Mouse (Mus musculus) heart, postnatal 4 days (tissue): ENCODE data around the gene Hdgfl3. TPM values are rescaled to one million over a fixed set of nuclear protein-coding genes. Genes with fewer than 3 reads are reported as not detected.
"Not testable (repeated sequence)": the region's sequence is repeated elsewhere in the genome, so short reads cannot be mapped to it uniquely, and the experiment has no call there.

Experiments
- DNase-seq: peaks from one replicate; pipeline ENCODE4 v3.0.0; 2021
- total RNA-seq, 2 experiments: library from RNA; stranded (reverse); gene quantifications; 2 replicates each; pipeline ENCODE4 v1.2.3; 2021

Hdgfl3 gene
- total RNA-seq, 2 experiments from 2014 or later, result 17.6 to 20.2 TPM

- no peak for DNase-seq
These were observed 79.5 kb downstream of the Hdgfl3 start for GRCm38 (mm10) chr7:81854568-81855307.

DNA sequence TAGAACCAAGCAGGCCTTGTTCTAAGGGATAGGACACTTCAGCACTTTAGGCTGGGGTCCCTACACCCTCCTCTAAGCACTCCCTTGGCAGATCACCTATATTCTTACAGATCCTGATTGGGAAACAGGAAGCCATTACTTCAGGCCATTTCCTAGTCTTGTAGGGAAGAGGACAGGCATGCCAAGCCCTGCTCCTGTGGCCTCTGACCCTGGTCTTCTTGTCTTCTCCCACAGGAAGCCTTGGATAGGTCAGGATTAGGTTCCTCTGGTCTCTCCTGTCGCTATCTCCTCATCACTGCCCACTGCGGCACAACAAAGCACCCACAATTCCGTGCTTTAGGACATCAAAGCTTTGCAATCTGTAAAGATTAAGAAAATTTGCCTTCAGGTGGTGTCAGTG, 82.6 kb downstream of the Hdgfl3 start:
- DNase-seq, result no peak

GRCm38 (mm10) chr7:81850171-81850570, 84.1 kb downstream of the Hdgfl3 start:
- DNase-seq, result no peak

- DNase-seq, result no peak
These were observed 84.6 kb downstream of the Hdgfl3 start for GRCm38 (mm10) chr7:81849633-81850032.

DNA sequence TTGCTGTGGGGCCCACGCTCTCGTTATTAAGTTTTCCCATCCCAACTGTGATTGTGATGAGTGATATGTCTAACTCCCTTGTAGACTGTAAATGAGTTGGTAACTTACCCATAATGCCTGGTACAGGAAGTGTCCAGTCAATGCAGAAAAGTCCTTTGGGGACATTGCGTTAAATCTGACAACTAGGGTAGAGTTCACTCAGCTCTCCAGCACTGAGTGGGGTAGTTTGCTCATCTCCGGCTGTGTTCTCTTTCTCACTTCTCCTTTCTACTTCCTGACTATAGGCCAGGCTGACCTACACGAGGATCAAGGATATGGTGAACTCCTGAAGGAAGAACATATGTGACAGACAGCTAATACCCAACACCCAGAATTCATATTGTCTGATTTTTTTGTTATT, 85.1 kb downstream of the Hdgfl3 start:
- DNase-seq, result no peak

DNA sequence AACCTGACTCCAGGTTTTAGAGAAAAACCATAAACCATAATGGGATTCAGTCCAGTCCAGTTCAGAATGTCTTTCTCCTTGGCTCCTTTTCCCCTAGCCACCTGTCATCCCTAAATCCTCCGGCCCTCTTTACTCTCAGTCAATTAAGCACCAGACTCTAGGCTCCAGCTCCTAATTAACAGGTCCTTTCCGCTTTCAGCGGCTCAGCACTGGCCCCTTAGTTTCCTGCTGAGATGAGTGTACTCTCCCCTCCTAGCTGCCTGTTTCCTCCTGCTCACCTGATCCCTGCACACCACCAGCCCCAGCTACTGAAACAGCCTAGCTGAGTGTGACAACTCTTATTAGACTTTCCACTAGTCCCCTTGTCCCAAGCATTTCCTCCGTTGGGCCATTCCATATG, 86.5 kb downstream of the Hdgfl3 start:
- DNase-seq, result no peak

GRCm38 (mm10) chr7:81847010-81847409, 87.3 kb downstream of the Hdgfl3 start:
- DNase-seq, result no peak

DNA sequence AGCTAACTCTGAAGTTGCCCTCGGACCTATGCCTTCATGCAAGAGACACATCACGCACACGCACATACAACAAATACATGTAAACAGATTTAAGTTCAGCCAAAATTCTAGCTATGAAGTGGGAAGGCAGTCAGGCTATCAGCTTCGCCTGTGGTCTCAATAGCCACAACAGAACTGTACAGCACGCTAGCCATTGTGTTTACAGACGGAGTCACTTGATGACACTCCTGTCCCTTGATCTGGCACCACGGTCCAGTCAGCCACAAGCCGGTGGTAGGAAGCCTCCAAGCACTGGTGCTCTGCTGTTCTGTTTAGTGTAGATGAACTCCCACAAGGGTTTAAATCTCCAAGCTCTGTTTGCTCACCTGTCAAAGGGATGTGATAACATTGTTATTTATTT, 88.3 kb downstream of the Hdgfl3 start:
- DNase-seq, result no peak

DNA sequence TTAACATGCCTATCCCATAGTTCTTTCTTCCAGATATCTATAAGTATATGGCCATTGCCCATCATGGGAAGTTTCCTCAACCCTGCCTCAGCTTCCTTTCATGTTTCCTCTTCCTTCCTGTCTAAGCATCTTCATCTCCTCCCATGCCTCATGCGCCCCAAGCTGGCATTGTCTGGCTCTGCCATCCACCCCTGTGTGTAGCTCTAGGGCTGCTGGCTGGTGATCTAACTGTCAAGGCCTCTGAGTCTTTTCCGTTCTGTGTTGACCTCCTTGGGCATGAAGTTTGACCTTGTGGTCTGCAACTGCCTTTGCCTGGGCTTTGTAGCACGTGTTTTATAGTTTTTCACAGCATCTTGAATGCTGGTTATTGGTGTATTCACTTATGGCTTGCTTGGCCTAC, 89.0 kb downstream of the Hdgfl3 start:
- no peak for DNase-seq

DNA sequence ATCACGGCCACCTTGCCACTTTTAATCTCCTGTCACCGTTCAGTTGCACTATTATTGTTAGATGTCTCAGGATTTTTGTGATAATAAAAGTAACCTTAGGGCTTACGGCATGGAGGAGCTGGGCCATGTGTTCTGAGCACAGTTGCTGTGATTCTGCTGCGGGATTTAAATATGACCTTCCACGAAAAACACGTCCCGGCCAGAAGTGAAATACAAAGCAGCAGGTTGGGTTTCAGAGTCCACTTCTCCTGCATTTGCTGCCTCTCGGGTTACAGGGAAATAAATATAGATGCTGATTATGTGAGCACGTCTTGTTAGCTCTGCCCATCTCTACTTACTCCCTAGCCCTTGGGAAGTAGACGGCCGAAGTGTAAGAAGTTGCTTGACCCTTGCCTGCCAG, 89.5 kb downstream of the Hdgfl3 start:
- no peak for DNase-seq

GRCm38 (mm10) chr7:81843903-81844302, 90.4 kb downstream of the Hdgfl3 start:
- no peak for DNase-seq

DNA sequence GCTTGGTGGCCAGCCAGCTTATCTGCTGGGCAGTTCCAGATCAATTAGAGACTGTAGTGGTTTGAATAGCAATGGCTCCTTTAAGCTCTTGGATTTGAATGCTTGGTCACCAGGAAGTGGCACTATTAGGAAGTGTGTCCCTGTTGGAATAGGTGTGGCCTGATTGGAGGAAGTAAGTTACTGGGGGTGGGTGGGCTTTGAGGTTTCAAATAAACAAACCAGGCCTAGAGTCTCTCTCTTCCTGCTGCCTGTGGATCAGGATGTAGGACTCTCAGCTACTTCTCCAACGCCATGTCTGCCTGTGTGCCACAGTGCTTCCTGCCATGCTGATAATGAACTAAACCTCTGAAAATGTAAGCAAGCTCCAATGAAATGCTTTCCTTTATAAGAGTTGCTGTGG, 91.3 kb downstream of the Hdgfl3 start:
- DNase-seq, result no peak

- no peak for DNase-seq
These were observed 92.1 kb downstream of the Hdgfl3 start for GRCm38 (mm10) chr7:81842141-81842540.

DNA sequence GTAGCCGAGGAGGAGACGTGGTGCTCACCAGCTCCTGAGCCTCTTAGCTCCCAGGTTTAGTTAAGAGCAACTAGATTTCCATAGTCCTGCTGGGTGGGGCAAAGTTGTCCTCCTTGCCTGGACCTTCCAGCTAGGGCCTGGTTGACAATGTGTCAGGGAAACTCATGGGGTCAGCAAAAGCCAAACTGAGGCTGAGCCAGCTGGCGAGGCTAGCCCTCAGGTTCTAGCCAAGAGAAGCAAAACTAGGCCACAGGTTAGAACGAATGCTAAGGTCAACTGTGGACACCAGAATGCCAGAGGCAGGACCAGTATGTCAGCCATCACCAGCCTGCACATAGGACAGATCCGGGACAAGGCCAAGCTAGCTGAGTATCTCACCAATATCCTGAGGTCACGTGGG, 92.8 kb downstream of the Hdgfl3 start:
- no peak for DNase-seq

- DNase-seq, result no peak
These were observed 93.6 kb downstream of the Hdgfl3 start for GRCm38 (mm10) chr7:81840661-81841181.

DNA sequence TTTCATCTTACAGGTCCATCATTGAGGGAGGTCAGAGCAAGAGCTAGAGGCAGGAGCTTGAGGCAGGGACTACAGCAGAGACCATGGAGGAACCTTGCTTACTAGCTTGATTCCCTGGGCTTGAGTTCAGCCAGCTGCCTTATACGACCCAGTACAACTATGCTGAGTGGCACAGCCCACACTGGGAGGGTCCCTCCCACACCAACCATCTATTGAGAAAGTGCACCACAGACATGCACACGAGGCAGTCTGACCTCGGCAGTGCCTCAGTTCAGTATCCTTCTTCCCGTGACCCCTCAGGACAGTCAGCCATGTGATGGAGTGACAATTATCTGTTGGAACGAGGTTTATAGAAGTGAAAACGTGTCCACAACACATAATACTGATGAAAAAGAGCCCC, 94.5 kb downstream of the Hdgfl3 start:
- DNase-seq, result no peak

DNA sequence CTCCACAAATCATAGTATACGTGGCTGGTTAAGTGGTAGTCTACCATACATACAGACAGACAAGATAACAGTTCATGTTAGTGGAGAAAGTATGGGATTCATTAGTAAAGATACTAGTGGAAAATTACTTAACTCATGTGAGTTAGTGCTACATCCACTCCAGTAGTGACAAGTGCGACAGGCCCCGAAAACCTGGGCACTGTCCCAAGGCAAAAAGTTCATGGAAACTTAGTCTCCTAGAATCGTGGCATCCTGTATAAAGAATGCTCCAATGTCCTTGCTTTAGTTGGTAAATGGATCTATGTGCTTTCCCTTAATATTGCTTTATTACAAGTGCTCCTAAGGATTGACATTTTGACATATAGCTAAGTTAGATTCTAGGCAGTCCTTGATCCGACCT, 96.5 kb downstream of the Hdgfl3 start:
- DNase-seq, result not testable (repeated sequence)

- no peak for DNase-seq
These were observed 98.8 kb downstream of the Hdgfl3 start for GRCm38 (mm10) chr7:81835430-81835829.

DNA sequence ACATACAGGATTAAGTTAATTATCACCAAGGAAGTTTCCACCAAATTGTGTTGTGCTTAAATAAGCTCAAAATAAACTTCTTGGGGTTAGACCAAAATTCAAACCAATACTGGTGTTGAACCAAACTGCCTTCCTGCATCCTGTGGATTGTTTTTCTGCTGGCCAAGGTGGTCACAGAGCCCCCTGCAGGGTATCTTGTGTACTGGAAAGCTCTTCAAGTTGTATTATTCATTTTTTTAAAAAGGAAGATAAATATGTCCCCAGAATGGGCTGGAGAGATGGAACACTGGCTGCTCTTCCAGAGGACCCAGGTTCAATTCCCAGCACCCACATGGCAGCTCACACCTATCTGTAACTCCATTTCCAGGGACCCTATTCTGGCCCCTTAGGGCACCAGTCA, 99.4 kb downstream of the Hdgfl3 start:
- DNase-seq, result no peak

Other genes starting within 250 kb of the Hdgfl3 start
- gene Homer2, start 226.9 kb downstream of the Hdgfl3 start, total RNA-seq, result 10 to 100 TPM; 60.7 to 63.1 TPM
- 10 to 100 TPM; 28.6 to 32.2 TPM for gene Ramac, start 171.5 kb downstream of the Hdgfl3 start, total RNA-seq
- 10 to 100 TPM; 25.4 to 28.0 TPM for gene 3110040N11Rik, start 145.0 kb downstream of the Hdgfl3 start, total RNA-seq
- gene Btbd1, start 105.0 kb downstream of the Hdgfl3 start, total RNA-seq, result 100 to 1,000 TPM; 128 to 133 TPM
- gene Gm10160, start 78.7 kb downstream of the Hdgfl3 start, total RNA-seq, result not detected
- 10 to 100 TPM; 11.8 to 20.6 TPM for gene Tm6sf1, start 75.5 kb downstream of the Hdgfl3 start, total RNA-seq
- gene Bnc1, start 57.8 kb upstream of the Hdgfl3 start, total RNA-seq, result 1 to 10 TPM; 3.1 to 3.7 TPM
- gene Sh3gl3, start 239.4 kb upstream of the Hdgfl3 start, total RNA-seq, result 1 to 10 TPM; 1.9 to 2.9 TPM